Mouse (Mus musculus) myocyte (in vitro differentiated cells): ENCODE measurements at regions not wholly inside any gene's neighbourhood (a gene's known extent, or its start where the extent isn't known, plus 50 kb on each side); places are given as distances from the start of the nearest gene placed in this dataset.

Experiments
- CEBPB ChIP-seq: IDR thresholded peaks from 2 replicates; pipeline ENCODE4 v1.6.1; 2011; ENCODE audit warnings: mild to moderate bottlenecking, moderate library complexity; ENCODE audit not compliant: poor library complexity, insufficient read depth, severe bottlenecking
- E2F4 ChIP-seq: IDR thresholded peaks from one replicate; pipeline ENCODE4 v1.6.1; 2011; ENCODE audit warnings: mild to moderate bottlenecking, control low read depth, moderate library complexity; ENCODE audit not compliant: insufficient read depth
- MAX ChIP-seq: IDR thresholded peaks from one replicate; pipeline ENCODE4 v1.6.1; 2011; ENCODE audit warnings: low read depth, mild to moderate bottlenecking, control low read depth
- MYOD1 ChIP-seq, 3 experiments: IDR thresholded peaks; one replicate each; pipeline ENCODE4 v1.6.1; 2011; ENCODE audit warnings: control low read depth in 2 of 3, low read depth in 2 of 3, mild to moderate bottlenecking in 2 of 3, moderate library complexity in 1 of 3; ENCODE audit not compliant: insufficient read length in 2 of 3, control insufficient read depth in 1 of 3
- MYOG ChIP-seq, 3 experiments: IDR thresholded peaks; one replicate each; pipeline ENCODE4 v1.6.1; 2011; ENCODE audit warnings: control low read depth in 2 of 3, low read depth in 2 of 3, mild to moderate bottlenecking in 2 of 3; ENCODE audit not compliant: insufficient read length in 2 of 3, control insufficient read depth in 1 of 3, insufficient read depth in 1 of 3
- POLR2A ChIP-seq: IDR thresholded peaks from one replicate; pipeline ENCODE4 v1.6.1; 2011; ENCODE audit warnings: low read depth, mild to moderate bottlenecking, control low read depth, moderate library complexity; ENCODE audit not compliant: insufficient read length
- POLR2AphosphoS2 ChIP-seq: IDR thresholded peaks from one replicate; pipeline ENCODE4 v1.6.1; 2011; ENCODE audit warnings: low read depth, control low read depth; ENCODE audit not compliant: insufficient read length
- SRF ChIP-seq: IDR thresholded peaks from one replicate; pipeline ENCODE4 v1.6.1; 2011; ENCODE audit warnings: low read depth; ENCODE audit not compliant: control insufficient read depth, insufficient read length
- TCF12 ChIP-seq: IDR thresholded peaks from one replicate; pipeline ENCODE4 v1.6.1; 2011; ENCODE audit warnings: mild to moderate bottlenecking, control low read depth; ENCODE audit not compliant: poor library complexity, insufficient read depth, severe bottlenecking
- TCF3 ChIP-seq: IDR thresholded peaks from one replicate; pipeline ENCODE4 v1.6.1; 2011; ENCODE audit warnings: low read depth, control low read depth; ENCODE audit not compliant: insufficient read length
- USF1 ChIP-seq: IDR thresholded peaks from one replicate; pipeline ENCODE4 v1.6.1; 2011; ENCODE audit warnings: low read depth, mild to moderate bottlenecking, control low read depth, moderate library complexity

DNA sequence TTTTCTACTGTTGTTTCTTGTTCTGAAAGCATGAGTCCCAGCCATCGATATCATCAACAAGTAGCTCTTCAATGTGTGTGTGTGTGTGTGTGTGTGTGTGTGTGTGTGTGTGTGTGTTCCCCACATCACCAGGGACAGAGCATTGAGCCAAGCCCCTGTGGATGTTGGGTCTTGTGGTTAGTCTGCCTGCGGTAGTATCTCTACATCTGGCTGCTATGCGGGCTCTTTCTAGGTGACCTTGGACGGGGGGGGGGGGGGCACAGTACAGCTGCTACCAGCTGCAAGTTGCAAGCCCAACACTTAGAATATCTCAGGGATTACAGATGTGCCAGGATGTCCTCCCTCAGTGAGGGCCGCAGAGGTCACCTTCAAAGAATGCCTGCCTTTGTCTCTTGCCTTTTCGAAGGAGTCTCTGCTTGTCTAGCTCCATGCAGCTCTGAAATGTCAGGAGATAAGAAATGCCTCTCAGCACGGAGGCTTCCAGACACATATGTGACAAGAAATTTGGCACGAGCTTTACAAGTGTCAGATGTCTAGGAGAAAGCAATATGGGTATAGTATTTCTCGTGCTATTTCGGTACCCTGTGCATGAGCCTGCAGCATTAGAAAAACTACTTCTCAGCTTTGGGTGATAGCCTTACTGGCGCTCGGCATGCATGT is 75.6 kb upstream of the Pgrmc2 start:
- TF ChIP-seq POLR2A (no peak), SRF (no peak), POLR2AphosphoS2 (no peak), MYOG (IDR thresholded peaks at IDR 0.05; ENCODE audit: control insufficient read depth in 1 of 3, insufficient read depth in 1 of 3, insufficient read length in 2 of 3, low read depth in 2 of 3) (no peak), E2F4 (no peak), MAX (no peak), MYOD1 (IDR thresholded peaks at IDR 0.05; ENCODE audit: control insufficient read depth in 1 of 3, insufficient read length in 2 of 3, low read depth in 2 of 3) (no peak), USF1 (no peak), TCF12 (no peak), TCF3 (no peak), CEBPB (no peak)
